Mouse (Mus musculus) limb, embryonic 14.5 days (tissue): ENCODE measurements around the gene Uso1. TPM values are rescaled to one million over a fixed set of nuclear protein-coding genes. Genes with fewer than 3 reads are reported as not detected.

ENCODE experiments used
- ATAC-seq: fragments of 200-750 bp; cut with Nextera tagmentation; 2 replicates; pipeline ENCODE4 v1.8.0; 2017; ENCODE audit warnings: low read depth, moderate number of reproducible peaks, moderate TSS enrichment; ENCODE audit not compliant: low FRiP score
- DNase-seq: peaks from one replicate; pipeline ENCODE4 v3.0.0-alpha.2; 2015; ENCODE audit warnings: low spot score
- H3K27ac ChIP-seq: fragments of 300-500 bp; sonication (generic); replicated peaks from 2 replicates; pipeline ENCODE4 v1.5.1; 2014; ENCODE audit warnings: low read depth, mild to moderate bottlenecking, low read length, moderate library complexity, mixed read lengths
- H3K27me3 ChIP-seq: fragments of 300-500 bp; sonication (generic); 2 replicates; pipeline ENCODE4 v1.6.1; 2014; ENCODE audit warnings: low read length, mixed read lengths; ENCODE audit not compliant: control insufficient read depth, insufficient read depth
- H3K36me3 ChIP-seq: fragments of 300-500 bp; sonication (generic); 2 replicates; pipeline ENCODE4 v1.6.1; 2014; ENCODE audit warnings: mild to moderate bottlenecking, low read length, moderate library complexity, mixed read lengths; ENCODE audit not compliant: control insufficient read depth, insufficient read depth
- H3K4me1 ChIP-seq: fragments of 300-500 bp; sonication (generic); 2 replicates; pipeline ENCODE4 v1.6.1; 2014; ENCODE audit warnings: antibody characterized with exemption, low read length, mixed read lengths; ENCODE audit not compliant: control insufficient read depth, insufficient read depth
- H3K4me2 ChIP-seq: fragments of 300-500 bp; sonication (generic); replicated peaks from 2 replicates; pipeline ENCODE4 v1.6.1; 2014; ENCODE audit warnings: low read depth, mild to moderate bottlenecking, low read length, moderate library complexity; ENCODE audit not compliant: severe bottlenecking
- H3K4me3 ChIP-seq: fragments of 300-500 bp; sonication (generic); replicated peaks from 2 replicates; pipeline ENCODE4 v1.5.1; 2014; ENCODE audit warnings: low read length
- H3K9ac ChIP-seq: fragments of 300-500 bp; sonication (generic); 2 replicates; pipeline ENCODE4 v1.6.1; 2014; ENCODE audit warnings: mild to moderate bottlenecking, low read depth, low read length, moderate library complexity; ENCODE audit not compliant: severe bottlenecking
- H3K9me3 ChIP-seq: fragments of 300-500 bp; sonication (generic); 2 replicates; pipeline ENCODE4 v1.6.1; 2016; ENCODE audit warnings: low read length; ENCODE audit not compliant: control insufficient read depth
- POLR2A ChIP-seq: fragments of 200-500 bp; IDR thresholded peaks from 2 replicates; pipeline ENCODE4 v1.8.0; 2012; ENCODE audit warnings: inconsistent platforms, mild to moderate bottlenecking, moderate library complexity, borderline replicate concordance; ENCODE audit not compliant: insufficient read depth, insufficient read length; ENCODE audit errors: extremely low read depth
- WGBS: fragments of 180-500 bp; shearing (Covaris S2); extraction: QIAGEN DNeasy Blood & Tissue Kit; methylation state at CpG from one replicate; pipeline ENCODE4 v1.1.7; 2014; 5-methylcytosine and 5-hydroxymethylcytosine counted together
- polyA plus RNA-seq, 2 experiments: library from polyadenylated mRNA; depleted of rRNA in 1 of 2; stranded (reverse) in 1 of 2; unstranded in 1 of 2; fragments of >200 nt; fragmentation: Nextera tagmentation in 1 of 2; extraction: Ambion mirVana in 1 of 2; gene quantifications; 2 replicates each; pipeline versions ENCODE4 v1.2.1 to v1.2.3; 2012 to 2014

The Uso1 gene
- polyA plus RNA-seq, 2 experiments = 43.0 to 54.6 TPM

DNA sequence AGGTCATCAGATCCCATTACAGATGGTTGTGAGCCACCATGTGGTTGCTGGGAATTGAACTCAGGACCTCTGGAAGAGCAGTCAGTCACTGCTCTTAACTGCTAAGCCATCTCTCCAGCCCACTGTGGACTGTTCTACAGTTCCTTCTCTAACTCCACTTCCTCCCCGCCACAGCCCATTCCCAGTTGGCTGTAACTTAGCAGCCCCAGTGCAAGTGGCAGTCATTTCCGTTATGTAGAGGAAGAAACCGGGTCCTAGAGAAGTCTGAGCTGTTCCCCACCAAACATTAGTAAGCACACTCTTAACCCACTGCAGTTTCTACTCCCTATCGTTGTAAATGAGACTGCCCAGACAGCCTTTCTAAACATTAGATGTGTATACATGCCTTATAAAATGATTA is 30.5 kb upstream of the Uso1 start:
- H3K4me1 ChIP-seq = peaks cover 3% of the 10 kb centered on the region
- H3K4me2 ChIP-seq = no peak overlapping the region
- no peaks in the 10 kb centered on the region for H3K9me3 ChIP-seq
- DNase-seq = no peak
- no peaks in the 10 kb centered on the region for H3K36me3 ChIP-seq
- ATAC-seq = no peak
- no peak for TF ChIP-seq POLR2A
- H3K27me3 ChIP-seq = no peaks in the 10 kb centered on the region
- no peak overlapping the region for H3K9ac ChIP-seq
- 88% methylated on average over 4 of the region's 4 CpGs for WGBS
- no peak overlapping the region for H3K4me3 ChIP-seq
- H3K27ac ChIP-seq = no peak overlapping the region

GRCm38 (mm10) chr5:92110818-92111355 is 26.9 kb upstream of the Uso1 start:
- Histone ChIP-seq H3K4me3 (no peak overlapping the region), H3K4me1 (peaks cover 6% of the 10 kb centered on the region), H3K9ac (no peak overlapping the region), H3K36me3 (no peaks in the 10 kb centered on the region), H3K4me2 (no peak overlapping the region), H3K27ac (no peak overlapping the region), H3K27me3 (no peaks in the 10 kb centered on the region), H3K9me3 (no peaks in the 10 kb centered on the region)
- DNase-seq (no peak), ATAC-seq (no peak)
- 90% methylated on average over 5 of the region's 5 CpGs for WGBS
- TF ChIP-seq POLR2A = no peak

DNA sequence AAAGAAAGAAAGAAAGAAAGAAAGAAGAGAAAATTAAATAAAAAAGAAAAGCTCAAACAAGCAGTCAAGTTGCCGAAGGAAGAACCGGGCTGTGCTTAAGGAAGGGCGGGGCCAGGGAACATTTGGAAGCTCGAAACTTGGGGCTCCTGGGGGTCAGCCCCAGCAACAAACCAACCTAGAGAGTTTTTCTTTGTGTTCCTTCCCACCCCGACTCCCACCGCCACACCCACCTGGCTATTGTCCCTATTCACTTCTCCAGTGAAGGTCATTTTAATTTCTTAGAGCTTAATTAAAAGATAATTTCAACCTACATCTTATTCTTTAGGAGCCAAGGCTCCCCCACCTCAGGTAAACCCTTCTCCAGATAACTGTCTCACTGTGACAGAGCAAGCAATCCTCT is 25.6 kb upstream of the Uso1 start:
- ATAC-seq (no peak), DNase-seq (no peak)
- no peaks in the 10 kb centered on the region for H3K27me3 ChIP-seq
- no peaks in the 10 kb centered on the region for H3K36me3 ChIP-seq
- H3K4me1 ChIP-seq = peaks cover 6% of the 10 kb centered on the region
- 9% methylated on average over 6 of the region's 6 CpGs for WGBS
- no peak for TF ChIP-seq POLR2A
- peak overlapping the region; percentile 13; the same call in 1 of the 2 replicates for H3K9ac ChIP-seq
- H3K9me3 ChIP-seq = no peaks in the 10 kb centered on the region
- peak overlapping the region; percentile 11; the same call in 1 of the 2 replicates for H3K4me3 ChIP-seq
- H3K27ac ChIP-seq = no peak overlapping the region
- peak overlapping the region; percentile 35; the same call in 1 of the 2 replicates for H3K4me2 ChIP-seq

DNA sequence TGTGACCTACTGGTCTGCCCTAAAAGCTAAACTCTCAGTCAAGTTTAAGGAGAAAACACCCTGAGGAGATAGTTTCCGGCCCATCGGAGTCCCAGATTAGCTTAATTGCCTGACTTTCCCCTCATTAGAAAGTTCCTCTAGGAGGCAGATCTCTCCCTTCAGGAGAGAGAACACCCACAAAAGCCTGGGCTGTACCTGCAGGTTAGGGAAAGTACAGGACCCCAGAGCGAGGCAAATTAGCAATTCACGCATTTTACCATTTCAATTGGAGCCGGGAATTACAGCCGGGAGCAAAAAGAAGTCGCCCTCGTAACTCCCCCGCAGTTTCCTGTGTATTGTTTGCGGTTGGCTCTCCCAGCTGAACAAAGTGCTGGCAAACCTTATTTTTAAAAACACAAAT is 25.2 kb upstream of the Uso1 start:
- no peak for DNase-seq
- Histone ChIP-seq H3K27me3 (no peaks in the 10 kb centered on the region), H3K9ac (peak overlapping the region; percentile 13), H3K27ac (no peak overlapping the region), H3K4me1 (peaks cover 6% of the 10 kb centered on the region), H3K4me3 (peak overlapping the region; percentile 11; the same call in 1 of the 2 replicates), H3K9me3 (no peaks in the 10 kb centered on the region), H3K36me3 (no peaks in the 10 kb centered on the region), H3K4me2 (peak overlapping the region; percentile 35)
- TF ChIP-seq POLR2A = no peak
- no peak for ATAC-seq
- WGBS = 3% methylated on average over 10 of the region's 10 CpGs

DNA sequence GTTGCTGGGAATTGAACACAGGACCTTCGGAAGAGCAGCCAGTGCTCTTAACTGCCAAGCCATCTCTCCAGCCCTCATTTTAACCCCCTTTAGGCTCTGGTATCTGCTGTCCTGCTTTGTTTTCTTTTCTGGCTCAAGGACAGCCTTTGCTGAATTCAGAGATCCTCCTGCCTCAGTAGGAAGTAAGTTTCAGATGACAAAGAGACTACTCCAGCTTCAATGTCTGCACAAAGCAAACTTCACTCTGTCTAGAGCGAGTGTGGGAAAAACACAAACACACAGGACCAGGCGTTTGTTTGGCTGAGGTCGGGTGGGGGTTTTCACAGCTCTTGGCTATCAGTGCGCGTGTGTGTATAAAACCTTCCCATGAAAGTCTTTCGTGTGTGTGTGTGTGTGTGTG is 24.3 kb upstream of the Uso1 start:
- WGBS = 88% methylated on average over 7 of the region's 7 CpGs

More for the DNA sequence above, 24.3 kb upstream of the Uso1 start:
- Histone ChIP-seq H3K4me1 (peaks cover 6% of the 10 kb centered on the region), H3K4me3 (no peak overlapping the region), H3K9me3 (no peaks in the 10 kb centered on the region), H3K27ac (no peak overlapping the region), H3K36me3 (no peaks in the 10 kb centered on the region), H3K4me2 (no peak overlapping the region), H3K9ac (no peak overlapping the region), H3K27me3 (no peaks in the 10 kb centered on the region)
- DNase-seq = no peak
- no peak for ATAC-seq
- TF ChIP-seq POLR2A = no peak
